Mouse (Mus musculus): ENCODE measurements around the gene Kcnab1. TPM values are rescaled to one million over a fixed set of nuclear protein-coding genes. Genes with fewer than 3 reads are reported as not detected.

The Kcnab1 gene
- polyA plus RNA-seq, 1 experiment from 2014 or later, result 1.2 TPM

GRCm38 (mm10) chr3:65116958-65117357, 7.8 kb downstream of the Kcnab1 start:
- Histone ChIP-seq H3K4me2 (replicated peaks; ENCODE audit: low read depth) (no peak overlapping the region), H3K9me3 (ENCODE audit: control insufficient read depth, low read length) (no peaks in the 10 kb centered on the region), H3K36me3 (ENCODE audit: control insufficient read depth, insufficient read depth, low read length) (no peaks in the 10 kb centered on the region), H3K27me3 (ENCODE audit: control insufficient read depth, insufficient read depth, low read length) (no peaks in the 10 kb centered on the region), H3K4me1 (replicated peaks; ENCODE audit: control insufficient read depth, insufficient read depth) (no peaks in the 10 kb centered on the region), H3K4me3 (ENCODE audit: low read depth, low read length) (no peak overlapping the region), H3K27ac (replicated peaks) (no peak overlapping the region), H3K9ac (ENCODE audit: low read length) (no peak overlapping the region)
- 66% methylated on average over 3 of the region's 3 CpGs for WGBS
- TF ChIP-seq CTCF (IDR thresholded peaks at IDR 0.05; ENCODE audit: low read depth), result no peak
- no peak for TF ChIP-seq EP300 (optimal IDR thresholded peaks at IDR 0.05)
- no peak for DNase-seq (ENCODE audit: low spot score)
- ATAC-seq (ENCODE audit: low FRiP score, low TSS enrichment), result no peak

GRCm38 (mm10) chr3:65117365-65117764, 8.2 kb downstream of the Kcnab1 start:
- no peak overlapping the region for H3K9ac ChIP-seq (ENCODE audit: low read length)
- H3K27ac ChIP-seq (replicated peaks), result no peak overlapping the region
- DNase-seq (ENCODE audit: low spot score), result no peak
- no peak overlapping the region for H3K4me3 ChIP-seq (ENCODE audit: low read depth, low read length)
- ATAC-seq (ENCODE audit: low FRiP score, low TSS enrichment), result no peak
- H3K9me3 ChIP-seq (ENCODE audit: control insufficient read depth, low read length), result no peaks in the 10 kb centered on the region
- TF ChIP-seq EP300 (optimal IDR thresholded peaks at IDR 0.05) (no peak), CTCF (IDR thresholded peaks at IDR 0.05; ENCODE audit: low read depth) (no peak)
- WGBS, result 80% methylated on average over 8 of the region's 8 CpGs
- no peaks in the 10 kb centered on the region for H3K27me3 ChIP-seq (ENCODE audit: control insufficient read depth, insufficient read depth, low read length)
- H3K4me2 ChIP-seq (replicated peaks; ENCODE audit: low read depth), result no peak overlapping the region
- no peaks in the 10 kb centered on the region for H3K36me3 ChIP-seq (ENCODE audit: control insufficient read depth, insufficient read depth, low read length)
- no peaks in the 10 kb centered on the region for H3K4me1 ChIP-seq (replicated peaks; ENCODE audit: control insufficient read depth, insufficient read depth)

- Histone ChIP-seq H3K4me2 (replicated peaks; ENCODE audit: low read depth) (no peak overlapping the region), H3K27ac (replicated peaks) (no peak overlapping the region), H3K27me3 (ENCODE audit: control insufficient read depth, insufficient read depth, low read length) (no peaks in the 10 kb centered on the region), H3K9ac (ENCODE audit: low read length) (no peak overlapping the region), H3K4me1 (replicated peaks; ENCODE audit: control insufficient read depth, insufficient read depth) (no peaks in the 10 kb centered on the region), H3K36me3 (ENCODE audit: control insufficient read depth, insufficient read depth, low read length) (no peaks in the 10 kb centered on the region), H3K4me3 (ENCODE audit: low read depth, low read length) (no peak overlapping the region), H3K9me3 (ENCODE audit: control insufficient read depth, low read length) (no peaks in the 10 kb centered on the region)
- ATAC-seq (ENCODE audit: low FRiP score, low TSS enrichment) (no peak), DNase-seq (ENCODE audit: low spot score) (no peak)
- 57% methylated on average over 3 of the region's 3 CpGs for WGBS
- TF ChIP-seq EP300 (optimal IDR thresholded peaks at IDR 0.05), result no peak
- no peak for TF ChIP-seq CTCF (IDR thresholded peaks at IDR 0.05; ENCODE audit: low read depth)
Observed at GRCm38 (mm10) chr3:65124975-65125374, 15.8 kb downstream of the Kcnab1 start.

GRCm38 (mm10) chr3:65129625-65130024, 20.4 kb downstream of the Kcnab1 start:
- no peak overlapping the region for H3K27ac ChIP-seq (replicated peaks)
- no peak overlapping the region for H3K9ac ChIP-seq (ENCODE audit: low read length)
- H3K4me1 ChIP-seq (replicated peaks; ENCODE audit: control insufficient read depth, insufficient read depth), result no peaks in the 10 kb centered on the region
- DNase-seq (ENCODE audit: low spot score) (no peak), ATAC-seq (ENCODE audit: low FRiP score, low TSS enrichment) (no peak)
- no peaks in the 10 kb centered on the region for H3K9me3 ChIP-seq (ENCODE audit: control insufficient read depth, low read length)
- WGBS, result 85% methylated on average over 1 of the region's 1 CpGs
- TF ChIP-seq EP300 (optimal IDR thresholded peaks at IDR 0.05) (no peak), CTCF (IDR thresholded peaks at IDR 0.05; ENCODE audit: low read depth) (no peak)
- no peak overlapping the region for H3K4me2 ChIP-seq (replicated peaks; ENCODE audit: low read depth)
- no peaks in the 10 kb centered on the region for H3K27me3 ChIP-seq (ENCODE audit: control insufficient read depth, insufficient read depth, low read length)
- H3K36me3 ChIP-seq (ENCODE audit: control insufficient read depth, insufficient read depth, low read length), result no peaks in the 10 kb centered on the region
- no peak overlapping the region for H3K4me3 ChIP-seq (ENCODE audit: low read depth, low read length)

- no peak overlapping the region for H3K9ac ChIP-seq (ENCODE audit: low read length)
Observed at GRCm38 (mm10) chr3:65134931-65135330, 25.7 kb downstream of the Kcnab1 start.

GRCm38 (mm10) chr3:65136897-65137296, 27.7 kb downstream of the Kcnab1 start:
- no peak overlapping the region for H3K4me3 ChIP-seq (ENCODE audit: low read depth, low read length)
- no peak overlapping the region for H3K27ac ChIP-seq (replicated peaks)
- no peak for TF ChIP-seq EP300 (optimal IDR thresholded peaks at IDR 0.05)
- TF ChIP-seq CTCF (IDR thresholded peaks at IDR 0.05; ENCODE audit: low read depth), result no peak
- no peaks in the 10 kb centered on the region for H3K27me3 ChIP-seq (ENCODE audit: control insufficient read depth, insufficient read depth, low read length)
- H3K36me3 ChIP-seq (ENCODE audit: control insufficient read depth, insufficient read depth, low read length), result no peaks in the 10 kb centered on the region
- no peak for ATAC-seq (ENCODE audit: low FRiP score, low TSS enrichment)
- no peak for DNase-seq (ENCODE audit: low spot score)
- no peak overlapping the region for H3K9ac ChIP-seq (ENCODE audit: low read length)
- 49% methylated on average over 5 of the region's 5 CpGs for WGBS
- H3K4me1 ChIP-seq (replicated peaks; ENCODE audit: control insufficient read depth, insufficient read depth), result no peaks in the 10 kb centered on the region
- no peak overlapping the region for H3K4me2 ChIP-seq (replicated peaks; ENCODE audit: low read depth)
- H3K9me3 ChIP-seq (ENCODE audit: control insufficient read depth, low read length), result no peaks in the 10 kb centered on the region

More at GRCm38 (mm10) chr3:65134931-65135330, 25.7 kb downstream of the Kcnab1 start:
- Histone ChIP-seq H3K27me3 (ENCODE audit: control insufficient read depth, insufficient read depth, low read length) (no peaks in the 10 kb centered on the region), H3K4me2 (replicated peaks; ENCODE audit: low read depth) (no peak overlapping the region), H3K4me3 (ENCODE audit: low read depth, low read length) (no peak overlapping the region), H3K36me3 (ENCODE audit: control insufficient read depth, insufficient read depth, low read length) (no peaks in the 10 kb centered on the region), H3K27ac (replicated peaks) (no peak overlapping the region), H3K4me1 (replicated peaks; ENCODE audit: control insufficient read depth, insufficient read depth) (no peaks in the 10 kb centered on the region), H3K9me3 (ENCODE audit: control insufficient read depth, low read length) (no peaks in the 10 kb centered on the region)
- 63% methylated on average over 5 of the region's 5 CpGs for WGBS
- ATAC-seq (ENCODE audit: low FRiP score, low TSS enrichment) (no peak), DNase-seq (ENCODE audit: low spot score) (no peak)
- TF ChIP-seq EP300 (optimal IDR thresholded peaks at IDR 0.05) (no peak), CTCF (IDR thresholded peaks at IDR 0.05; ENCODE audit: low read depth) (no peak)

Data from stomach, postnatal 0 days (tissue).